Mouse (Mus musculus) myocyte (in vitro differentiated cells): ENCODE results near the gene Unc13c. TPM values are rescaled to one million over a fixed set of nuclear protein-coding genes. Genes with fewer than 3 reads are reported as not detected.

ENCODE experiments used
- H3K27me3 ChIP-seq: one replicate; pipeline ENCODE4 v1.6.1; 2011; ENCODE audit not compliant: control insufficient read depth, insufficient read depth, insufficient read length
- H3K36me3 ChIP-seq: one replicate; pipeline ENCODE4 v1.6.1; 2011; ENCODE audit not compliant: control insufficient read depth, insufficient read depth
- H3K4me2 ChIP-seq: one replicate; pipeline ENCODE4 v1.6.1; 2011; ENCODE audit warnings: low read depth, control low read depth
- H3K4me3 ChIP-seq: one replicate; pipeline ENCODE4 v1.5.1; 2011; ENCODE audit warnings: mild to moderate bottlenecking, control low read depth, moderate library complexity
- H3K79me2 ChIP-seq: one replicate; pipeline ENCODE4 v1.6.1; 2011; ENCODE audit not compliant: control insufficient read depth, insufficient read depth
- H3ac ChIP-seq: one replicate; pipeline ENCODE4 v1.6.1; 2011; ENCODE audit not compliant: control insufficient read depth, insufficient read length
- CEBPB ChIP-seq: IDR thresholded peaks from 2 replicates; pipeline ENCODE4 v1.6.1; 2011; ENCODE audit warnings: mild to moderate bottlenecking, moderate library complexity; ENCODE audit not compliant: poor library complexity, insufficient read depth, severe bottlenecking
- E2F4 ChIP-seq: IDR thresholded peaks from one replicate; pipeline ENCODE4 v1.6.1; 2011; ENCODE audit warnings: mild to moderate bottlenecking, control low read depth, moderate library complexity; ENCODE audit not compliant: insufficient read depth
- MAX ChIP-seq: IDR thresholded peaks from one replicate; pipeline ENCODE4 v1.6.1; 2011; ENCODE audit warnings: low read depth, mild to moderate bottlenecking, control low read depth
- MYOD1 ChIP-seq, 3 experiments: IDR thresholded peaks; one replicate each; pipeline ENCODE4 v1.6.1; 2011; ENCODE audit warnings: control low read depth in 2 of 3, low read depth in 2 of 3, mild to moderate bottlenecking in 2 of 3, moderate library complexity in 1 of 3; ENCODE audit not compliant: insufficient read length in 2 of 3, control insufficient read depth in 1 of 3
- MYOG ChIP-seq, 3 experiments: IDR thresholded peaks; one replicate each; pipeline ENCODE4 v1.6.1; 2011; ENCODE audit warnings: control low read depth in 2 of 3, low read depth in 2 of 3, mild to moderate bottlenecking in 2 of 3; ENCODE audit not compliant: insufficient read length in 2 of 3, control insufficient read depth in 1 of 3, insufficient read depth in 1 of 3
- POLR2A ChIP-seq: IDR thresholded peaks from one replicate; pipeline ENCODE4 v1.6.1; 2011; ENCODE audit warnings: low read depth, mild to moderate bottlenecking, control low read depth, moderate library complexity; ENCODE audit not compliant: insufficient read length
- POLR2AphosphoS2 ChIP-seq: IDR thresholded peaks from one replicate; pipeline ENCODE4 v1.6.1; 2011; ENCODE audit warnings: low read depth, control low read depth; ENCODE audit not compliant: insufficient read length
- REST ChIP-seq: IDR thresholded peaks from one replicate; pipeline ENCODE4 v1.6.1; 2011; ENCODE audit warnings: mild to moderate bottlenecking, control low read depth, moderate library complexity; ENCODE audit not compliant: insufficient read depth, insufficient read length
- SRF ChIP-seq: IDR thresholded peaks from one replicate; pipeline ENCODE4 v1.6.1; 2011; ENCODE audit warnings: low read depth; ENCODE audit not compliant: control insufficient read depth, insufficient read length
- TCF12 ChIP-seq: IDR thresholded peaks from one replicate; pipeline ENCODE4 v1.6.1; 2011; ENCODE audit warnings: mild to moderate bottlenecking, control low read depth; ENCODE audit not compliant: poor library complexity, insufficient read depth, severe bottlenecking
- TCF3 ChIP-seq: IDR thresholded peaks from one replicate; pipeline ENCODE4 v1.6.1; 2011; ENCODE audit warnings: low read depth, control low read depth; ENCODE audit not compliant: insufficient read length
- USF1 ChIP-seq: IDR thresholded peaks from one replicate; pipeline ENCODE4 v1.6.1; 2011; ENCODE audit warnings: low read depth, mild to moderate bottlenecking, control low read depth, moderate library complexity
- polyA plus RNA-seq: library from polyadenylated mRNA; unstranded; fragments of >200 nt; fragmentation: generic; extraction: Trizol; gene quantifications from one replicate; pipeline ENCODE4 v1.2.1, GENCODE M21; 2012; ENCODE audit warnings: missing spikeins

Gene Unc13c
- polyA plus RNA-seq, 1 experiment, result 0.02 TPM

GRCm38 (mm10) chr9:73859469-73859868, 109.3 kb downstream of the Unc13c start:
- Histone ChIP-seq H3K4me3 (no peak overlapping the region), H3K79me2 (no peaks in the 10 kb centered on the region)
- TF ChIP-seq TCF3 (no peak), SRF (no peak), MAX (no peak), USF1 (no peak), POLR2AphosphoS2 (no peak), POLR2A (no peak), CEBPB (no peak), TCF12 (no peak), MYOG (IDR thresholded peaks at IDR 0.05; ENCODE audit: control insufficient read depth in 1 of 3, insufficient read depth in 1 of 3, insufficient read length in 2 of 3, low read depth in 2 of 3) (no peak), MYOD1 (IDR thresholded peaks at IDR 0.05; ENCODE audit: control insufficient read depth in 1 of 3, insufficient read length in 2 of 3, low read depth in 2 of 3) (no peak), REST (no peak), E2F4 (no peak)

GRCm38 (mm10) chr9:73854281-73854680, 114.5 kb downstream of the Unc13c start:
- H3K4me2 ChIP-seq, result no peak overlapping the region
- no peaks in the 10 kb centered on the region for H3K79me2 ChIP-seq
- no peaks in the 10 kb centered on the region for H3K27me3 ChIP-seq
- H3ac ChIP-seq, result no peak overlapping the region
- no peak overlapping the region for H3K4me3 ChIP-seq
- no peaks in the 10 kb centered on the region for H3K36me3 ChIP-seq
- TF ChIP-seq TCF12 (no peak), E2F4 (no peak), REST (no peak), CEBPB (no peak), MYOG (IDR thresholded peaks at IDR 0.05; ENCODE audit: control insufficient read depth in 1 of 3, insufficient read depth in 1 of 3, insufficient read length in 2 of 3, low read depth in 2 of 3) (no peak), SRF (no peak), POLR2AphosphoS2 (no peak), MYOD1 (IDR thresholded peaks at IDR 0.05; ENCODE audit: control insufficient read depth in 1 of 3, insufficient read length in 2 of 3, low read depth in 2 of 3) (no peak), MAX (no peak), USF1 (no peak), TCF3 (no peak), POLR2A (no peak)

More at GRCm38 (mm10) chr9:73859469-73859868, 109.3 kb downstream of the Unc13c start:
- H3K4me2 ChIP-seq, result no peak overlapping the region
- no peaks in the 10 kb centered on the region for H3K27me3 ChIP-seq
- no peaks in the 10 kb centered on the region for H3K36me3 ChIP-seq
- no peak overlapping the region for H3ac ChIP-seq

DNA sequence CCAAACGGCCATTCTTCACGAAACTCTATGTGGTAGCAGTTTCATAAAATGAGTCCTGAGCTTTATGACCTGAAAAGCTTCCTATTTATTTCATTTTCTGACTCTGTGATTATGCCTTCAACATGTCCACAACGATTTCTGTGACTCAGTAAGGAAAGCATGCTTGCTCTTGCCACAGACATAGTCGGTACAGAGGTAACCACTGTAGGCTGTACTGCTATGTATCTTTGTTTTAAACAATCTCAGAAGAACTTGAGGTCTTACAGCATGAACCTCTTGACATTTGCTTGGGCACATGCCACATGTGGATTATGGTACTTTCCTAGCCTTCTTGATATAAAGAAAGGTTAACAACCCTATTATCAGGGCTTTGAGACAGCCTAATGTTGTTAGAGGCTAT, 162.1 kb downstream of the Unc13c start:
- Histone ChIP-seq H3K36me3 (no peaks in the 10 kb centered on the region), H3K79me2 (no peaks in the 10 kb centered on the region), H3K4me2 (no peak overlapping the region), H3K4me3 (no peak overlapping the region), H3ac (no peak overlapping the region), H3K27me3 (no peaks in the 10 kb centered on the region)
- TF ChIP-seq POLR2A (no peak), MYOD1 (IDR thresholded peaks at IDR 0.05; ENCODE audit: control insufficient read depth in 1 of 3, insufficient read length in 2 of 3, low read depth in 2 of 3) (no peak), CEBPB (no peak), USF1 (no peak), TCF3 (no peak), POLR2AphosphoS2 (no peak), REST (no peak), TCF12 (no peak), SRF (no peak), E2F4 (no peak), MAX (no peak), MYOG (IDR thresholded peaks at IDR 0.05; ENCODE audit: control insufficient read depth in 1 of 3, insufficient read depth in 1 of 3, insufficient read length in 2 of 3, low read depth in 2 of 3) (no peak)

- Histone ChIP-seq H3K36me3 (no peaks in the 10 kb centered on the region), H3ac (no peak overlapping the region), H3K4me2 (no peak overlapping the region), H3K4me3 (no peak overlapping the region), H3K27me3 (no peaks in the 10 kb centered on the region), H3K79me2 (no peaks in the 10 kb centered on the region)
- TF ChIP-seq POLR2AphosphoS2 (no peak), MYOD1 (IDR thresholded peaks at IDR 0.05; ENCODE audit: control insufficient read depth in 1 of 3, insufficient read length in 2 of 3, low read depth in 2 of 3) (no peak), MYOG (IDR thresholded peaks at IDR 0.05; ENCODE audit: control insufficient read depth in 1 of 3, insufficient read depth in 1 of 3, insufficient read length in 2 of 3, low read depth in 2 of 3) (no peak), USF1 (no peak), REST (no peak), POLR2A (no peak)
These were observed 194.2 kb downstream of the Unc13c start for GRCm38 (mm10) chr9:73774616-73775015.

DNA sequence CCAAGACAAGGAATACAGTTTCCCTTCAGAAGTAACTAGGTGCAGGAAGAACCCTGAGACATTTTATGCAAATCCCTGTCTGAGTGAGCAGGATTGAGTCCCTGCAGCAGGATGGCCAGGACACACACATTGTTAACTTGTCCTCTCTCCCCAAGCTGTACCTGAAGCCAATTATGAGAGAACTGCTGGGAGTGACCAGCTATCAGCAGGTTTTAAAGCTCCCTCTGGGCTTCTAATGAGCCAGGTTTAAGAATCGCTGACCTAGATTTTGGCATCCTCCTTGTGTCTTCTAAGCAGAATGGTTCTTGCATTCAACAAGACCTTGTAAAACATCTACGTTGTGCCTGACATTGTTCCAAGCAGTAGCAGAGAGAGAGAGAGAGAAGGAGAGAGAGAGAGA, 213.6 kb downstream of the Unc13c start:
- H3ac ChIP-seq, result no peak overlapping the region
- H3K79me2 ChIP-seq, result no peaks in the 10 kb centered on the region
- TF ChIP-seq TCF12, result no peak
- no peak for TF ChIP-seq CEBPB
- TF ChIP-seq MAX, result no peak
- TF ChIP-seq USF1, result no peak
- TF ChIP-seq E2F4, result no peak
- no peak for TF ChIP-seq REST
- TF ChIP-seq MYOD1 (IDR thresholded peaks at IDR 0.05; ENCODE audit: control insufficient read depth in 1 of 3, insufficient read length in 2 of 3, low read depth in 2 of 3), result no peak
- H3K27me3 ChIP-seq, result no peaks in the 10 kb centered on the region
- no peaks in the 10 kb centered on the region for H3K36me3 ChIP-seq
- H3K4me2 ChIP-seq, result no peak overlapping the region
- no peak overlapping the region for H3K4me3 ChIP-seq
